Mouse (Mus musculus) small intestine, adult 2 months (tissue): ENCODE measurements around the gene Akap6. TPM values are rescaled to one million over a fixed set of nuclear protein-coding genes. Genes with fewer than 3 reads are reported as not detected.

Experiments used
- H3K27ac ChIP-seq: fragments of 200-500 bp; 2 replicates; pipeline ENCODE4 v1.5.1; 2012; ENCODE audit warnings: low read depth, low read length, control low read depth, inconsistent platforms; ENCODE audit not compliant: insufficient read depth
- H3K27me3 ChIP-seq: fragments of 200-500 bp; 2 replicates; pipeline ENCODE4 v1.6.1; 2012; ENCODE audit warnings: mild to moderate bottlenecking, moderate library complexity, low read length, inconsistent platforms; ENCODE audit not compliant: control insufficient read depth, insufficient read depth
- H3K36me3 ChIP-seq: fragments of 200-500 bp; 2 replicates; pipeline ENCODE4 v1.6.1; 2012; ENCODE audit warnings: mild to moderate bottlenecking, low read length, control low read depth, inconsistent platforms; ENCODE audit not compliant: control insufficient read depth, insufficient read depth
- H3K4me1 ChIP-seq: fragments of 200-500 bp; 2 replicates; pipeline ENCODE4 v1.6.1; 2012; ENCODE audit warnings: low read length, inconsistent platforms, mixed read lengths; ENCODE audit not compliant: control insufficient read depth, insufficient read depth, insufficient read length
- H3K4me3 ChIP-seq: fragments of 200-500 bp; 2 replicates; pipeline ENCODE4 v1.5.1; 2012; ENCODE audit warnings: low read depth, mild to moderate bottlenecking, control low read depth, inconsistent platforms, low read length, moderate library complexity
- CTCF ChIP-seq: fragments of 200-500 bp; IDR thresholded peaks from 2 replicates; pipeline ENCODE4 v1.5.1; 2012; ENCODE audit warnings: low read depth, mild to moderate bottlenecking, control low read depth, inconsistent platforms, low read length, moderate library complexity, mixed read lengths; ENCODE audit not compliant: insufficient replicate concordance, insufficient read length; ENCODE audit errors: extremely low read depth
- POLR2A ChIP-seq: fragments of 200-500 bp; IDR thresholded peaks from 2 replicates; pipeline ENCODE4 v1.6.1; 2012; ENCODE audit warnings: low read depth, mild to moderate bottlenecking, control low read depth, inconsistent platforms, low read length, moderate library complexity
- WGBS: fragments of 180-500 bp; shearing (Covaris S2); methylation state at CpG from one replicate; pipeline ENCODE4 v1.1.7; 2018; 5-methylcytosine and 5-hydroxymethylcytosine counted together
- polyA plus RNA-seq: library from polyadenylated mRNA; depleted of rRNA; stranded (reverse); fragments of >200 nt; gene quantifications from 2 replicates; pipeline ENCODE4 v1.2.3, GENCODE M21; 2012; rRNA removed

Gene Akap6
- polyA plus RNA-seq, 1 experiment, result 0.23 TPM

DNA sequence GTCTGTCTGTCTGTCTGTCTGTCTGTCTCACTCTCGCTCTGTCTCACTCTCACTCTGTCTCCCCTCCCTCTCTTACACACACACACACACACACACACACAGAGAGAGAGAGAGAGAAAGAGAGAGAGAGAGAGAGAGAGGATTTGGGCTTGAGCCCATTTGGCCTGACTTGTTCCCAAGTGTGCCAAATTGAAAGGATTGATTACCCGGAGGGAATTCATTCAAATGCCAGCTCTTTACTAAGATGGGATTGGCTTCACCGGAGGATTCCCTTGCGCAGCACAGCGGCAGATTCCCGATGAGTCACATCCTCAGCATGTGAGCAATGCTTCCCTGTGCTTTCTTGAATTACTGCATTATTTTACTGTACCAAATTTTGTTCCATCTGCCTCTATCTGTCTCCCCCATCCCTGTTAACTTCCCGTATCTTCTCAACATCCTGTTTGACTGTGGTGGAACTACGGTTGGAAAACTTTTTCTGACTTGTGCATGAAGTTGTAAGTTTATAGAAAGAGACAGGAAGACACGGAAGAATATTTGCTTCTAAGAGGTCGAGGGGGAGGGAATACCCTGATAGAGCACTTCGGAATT lies 447.4 kb downstream of the Akap6 start:
- Histone ChIP-seq H3K27ac (no peak overlapping the region), H3K27me3 (no peaks in the 10 kb centered on the region), H3K4me1 (no peaks in the 10 kb centered on the region), H3K4me3 (no peak overlapping the region), H3K36me3 (no peaks in the 10 kb centered on the region)
- TF ChIP-seq POLR2A, result no peak
- no peak for TF ChIP-seq CTCF
- 64% methylated on average over 11 of the region's 11 CpGs for WGBS

- no peak overlapping the region for H3K4me3 ChIP-seq
- no peaks in the 10 kb centered on the region for H3K36me3 ChIP-seq
- no peaks in the 10 kb centered on the region for H3K27me3 ChIP-seq
- H3K4me1 ChIP-seq, result no peaks in the 10 kb centered on the region
- WGBS, result 74% methylated on average over 11 of the region's 11 CpGs
- TF ChIP-seq POLR2A (no peak), CTCF (no peak)
- H3K27ac ChIP-seq, result no peak overlapping the region
These were observed 448.5 kb downstream of the Akap6 start for GRCm38 (mm10) chr12:53147696-53148095.

- no peaks in the 10 kb centered on the region for H3K36me3 ChIP-seq
- TF ChIP-seq POLR2A (no peak), CTCF (no peak)
- no peak overlapping the region for H3K4me3 ChIP-seq
- WGBS, result 83% methylated on average over 8 of the region's 8 CpGs
- no peaks in the 10 kb centered on the region for H3K4me1 ChIP-seq
- no peaks in the 10 kb centered on the region for H3K27me3 ChIP-seq
- no peak overlapping the region for H3K27ac ChIP-seq
These were observed 469.2 kb downstream of the Akap6 start for GRCm38 (mm10) chr12:53168189-53169003.

GRCm38 (mm10) chr12:53191435-53191834 lies 492.3 kb downstream of the Akap6 start:
- no peak overlapping the region for H3K4me3 ChIP-seq
- no peaks in the 10 kb centered on the region for H3K36me3 ChIP-seq
- TF ChIP-seq POLR2A, result no peak
- no peak for TF ChIP-seq CTCF
- H3K27me3 ChIP-seq, result no peaks in the 10 kb centered on the region
- WGBS, result 83% methylated on average over 7 of the region's 7 CpGs
- H3K27ac ChIP-seq, result no peak overlapping the region
- H3K4me1 ChIP-seq, result no peaks in the 10 kb centered on the region

- 80% methylated on average over 5 of the region's 5 CpGs for WGBS
These were observed 494.5 kb downstream of the Akap6 start for GRCm38 (mm10) chr12:53193664-53194063.

More at GRCm38 (mm10) chr12:53193664-53194063, 494.5 kb downstream of the Akap6 start:
- Histone ChIP-seq H3K27ac (no peak overlapping the region), H3K4me3 (no peak overlapping the region), H3K4me1 (no peaks in the 10 kb centered on the region), H3K27me3 (no peaks in the 10 kb centered on the region), H3K36me3 (no peaks in the 10 kb centered on the region)
- TF ChIP-seq POLR2A (no peak), CTCF (no peak)

Other genes starting within 250 kb of the Akap6 start
- 0.23 and 1.2 TPM in 2 replicates for gene Arhgap5, start 195.4 kb upstream of the Akap6 start, polyA plus RNA-seq